Mouse (Mus musculus) natural killer cell, adult 2 months (primary cell): ENCODE results near the gene Arid1b.
A peak's percentile ranks its signal among the peaks of the same experiment; 100 is the strongest.

ENCODE experiments used
- DNase-seq, 2 experiments: peaks; one replicate each; pipeline ENCODE4 v3.0.0; 2022; ENCODE audit warnings: low spot score in 2 of 2

Arid1b gene

GRCm38 (mm10) chr17:5275749-5276148, 281.6 kb downstream of the Arid1b start:
- no peak for DNase-seq

- no peak for DNase-seq
Observed at GRCm38 (mm10) chr17:5277137-5277871, 283.2 kb downstream of the Arid1b start.

GRCm38 (mm10) chr17:5280499-5281053, 286.4 kb downstream of the Arid1b start:
- DNase-seq, result no peak

GRCm38 (mm10) chr17:5284783-5285182, 290.7 kb downstream of the Arid1b start:
- DNase-seq, result no peak

- DNase-seq, result peak; percentile 21 to 39
Observed at GRCm38 (mm10) chr17:5285877-5286440, 291.8 kb downstream of the Arid1b start.

- DNase-seq, result no peak
Observed at GRCm38 (mm10) chr17:5286571-5287209, 292.6 kb downstream of the Arid1b start.

GRCm38 (mm10) chr17:5287210-5287591, 293.1 kb downstream of the Arid1b start:
- no peak for DNase-seq

- DNase-seq, result no peak
Observed at GRCm38 (mm10) chr17:5287641-5288040, 293.5 kb downstream of the Arid1b start.

- no peak for DNase-seq
Observed at GRCm38 (mm10) chr17:5293653-5294584, 299.8 kb downstream of the Arid1b start.

- peak; percentile 22 to 79 for DNase-seq
Observed at GRCm38 (mm10) chr17:5295086-5295947, 301.2 kb downstream of the Arid1b start.

GRCm38 (mm10) chr17:5295948-5296262, 301.8 kb downstream of the Arid1b start:
- no peak for DNase-seq

- no peak for DNase-seq
Observed at GRCm38 (mm10) chr17:5297491-5297890, 303.4 kb downstream of the Arid1b start.

GRCm38 (mm10) chr17:5297984-5298383, 303.9 kb downstream of the Arid1b start:
- no peak for DNase-seq

GRCm38 (mm10) chr17:5298891-5299559, 304.9 kb downstream of the Arid1b start:
- DNase-seq, result no peak

- peak; percentile 32 to 80 for DNase-seq
Observed at GRCm38 (mm10) chr17:5302971-5303746, 309.0 kb downstream of the Arid1b start.

GRCm38 (mm10) chr17:5305783-5306477, 311.8 kb downstream of the Arid1b start:
- no peak for DNase-seq

- DNase-seq, result no peak
Observed at GRCm38 (mm10) chr17:5309930-5310329, 315.8 kb downstream of the Arid1b start.

- no peak for DNase-seq
Observed at GRCm38 (mm10) chr17:5310425-5310888, 316.3 kb downstream of the Arid1b start.

GRCm38 (mm10) chr17:5311062-5311461, 316.9 kb downstream of the Arid1b start:
- DNase-seq, result no peak
